Mouse (Mus musculus) bone marrow macrophage, adult 2 months (primary cell): ENCODE results near the gene Nos1.

Experiments
- CTCF ChIP-seq: IDR thresholded peaks from 2 replicates; pipeline ENCODE4 v1.5.1; 2012; ENCODE audit warnings: low read depth, mild to moderate bottlenecking, low read length, moderate library complexity
- POLR2A ChIP-seq: IDR thresholded peaks from 2 replicates; pipeline ENCODE4 v1.6.1; 2012; ENCODE audit warnings: mild to moderate bottlenecking, low read depth, low read length, borderline replicate concordance

GRCm38 (mm10) chr5:117905728-117906127 is 124.9 kb downstream of the Nos1 start:
- TF ChIP-seq CTCF (no peak), POLR2A (no peak)
